Mouse (Mus musculus): ENCODE results near the gene Batf.

DNA sequence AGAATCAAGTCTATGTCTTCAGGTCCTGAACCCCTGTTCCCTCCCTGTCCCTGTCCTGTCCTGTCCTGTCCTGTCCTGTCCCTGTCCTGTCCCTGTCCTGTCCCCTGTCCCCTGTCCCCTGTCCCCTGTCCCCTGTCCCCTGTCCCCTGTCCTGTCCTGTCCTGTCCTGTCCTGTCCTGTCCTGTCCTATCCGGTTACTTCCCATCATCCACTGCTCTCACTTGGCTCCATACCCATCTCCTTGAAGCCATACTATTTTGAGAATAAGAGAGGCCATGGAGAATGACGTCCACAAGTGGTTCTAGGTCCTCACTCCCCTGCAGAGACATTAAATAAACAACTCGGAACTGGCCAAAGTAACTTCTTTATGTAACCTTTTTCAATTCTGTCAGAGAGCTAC is 70.6 kb downstream of the Batf start:
- TF ChIP-seq GATA1 (IDR thresholded peaks at IDR 0.05; ENCODE audit: borderline replicate concordance, low read length) = no peak
- no peak for TF ChIP-seq CTCF (IDR thresholded peaks at IDR 0.05; ENCODE audit: low read depth, low read length)
- TF ChIP-seq TAL1 (conservative IDR thresholded peaks at IDR 0.05; ENCODE audit: low read depth, low read length) = no peak
- TF ChIP-seq GATA2 (IDR thresholded peaks at IDR 0.05; ENCODE audit: borderline replicate concordance, low read depth, low read length) = no peak

All from G1E (cell line).